Mouse (Mus musculus): ENCODE measurements around the gene Gm7073.

Gm7073 gene

GRCm38 (mm10) chrX:60539149-60539548 is at the start of gene Gm7073:
Gene Gm7073, minus strand, starts transcription at chrX:60539249.
- no peak for DNase-seq (ENCODE audit: low spot score)

- no peak for DNase-seq (ENCODE audit: low spot score)
These were observed 31.5 kb upstream of the Gm7073 start for GRCm38 (mm10) chrX:60570539-60570938.

- no peak for DNase-seq (ENCODE audit: low spot score)
These were observed 30.0 kb upstream of the Gm7073 start for GRCm38 (mm10) chrX:60569047-60569446.

- no peak for DNase-seq (ENCODE audit: low spot score)
These were observed 16.2 kb upstream of the Gm7073 start for GRCm38 (mm10) chrX:60555242-60555641.

GRCm38 (mm10) chrX:60547444-60548304 is 8.6 kb upstream of the Gm7073 start:
- no peak for DNase-seq (ENCODE audit: low spot score)

- DNase-seq (ENCODE audit: low spot score), result no peak
These were observed 8.0 kb upstream of the Gm7073 start for GRCm38 (mm10) chrX:60547098-60547443.

- DNase-seq (ENCODE audit: low spot score), result no peak
These were observed 6.9 kb upstream of the Gm7073 start for GRCm38 (mm10) chrX:60545906-60546305.

- no peak for DNase-seq (ENCODE audit: low spot score)
These were observed 6.4 kb upstream of the Gm7073 start for GRCm38 (mm10) chrX:60545444-60545843.

GRCm38 (mm10) chrX:60544098-60544497 is 5.0 kb upstream of the Gm7073 start:
- no peak for DNase-seq (ENCODE audit: low spot score)

- DNase-seq (ENCODE audit: low spot score), result no peak
These were observed 3.9 kb upstream of the Gm7073 start for GRCm38 (mm10) chrX:60542901-60543300.

GRCm38 (mm10) chrX:60503995-60504394 is 35.1 kb downstream of the Gm7073 start:
- peak; percentile 2 for DNase-seq (ENCODE audit: low spot score)

- no peak for DNase-seq (ENCODE audit: low spot score)
These were observed 41.3 kb downstream of the Gm7073 start for GRCm38 (mm10) chrX:60497750-60498149.

- no peak for DNase-seq (ENCODE audit: low spot score)
These were observed 43.7 kb downstream of the Gm7073 start for GRCm38 (mm10) chrX:60495308-60495707.

GRCm38 (mm10) chrX:60463786-60464185 is 75.3 kb downstream of the Gm7073 start:
- no peak for DNase-seq (ENCODE audit: low spot score)

- no peak for DNase-seq (ENCODE audit: low spot score)
These were observed 124.4 kb downstream of the Gm7073 start for GRCm38 (mm10) chrX:60414563-60415111.

- DNase-seq (ENCODE audit: low spot score), result no peak
These were observed 133.4 kb downstream of the Gm7073 start for GRCm38 (mm10) chrX:60405681-60406080.

GRCm38 (mm10) chrX:60404668-60405044 is 134.4 kb downstream of the Gm7073 start:
- peak; percentile 60 for DNase-seq (ENCODE audit: low spot score)

GRCm38 (mm10) chrX:60403764-60404667 is 135.0 kb downstream of the Gm7073 start:
- no peak for DNase-seq (ENCODE audit: low spot score)

- DNase-seq (ENCODE audit: low spot score), result no peak
These were observed 135.8 kb downstream of the Gm7073 start for GRCm38 (mm10) chrX:60403062-60403763.

- no peak for DNase-seq (ENCODE audit: low spot score)
These were observed 144.8 kb downstream of the Gm7073 start for GRCm38 (mm10) chrX:60394292-60394691.

GRCm38 (mm10) chrX:60386852-60387251 is 152.2 kb downstream of the Gm7073 start:
- DNase-seq (ENCODE audit: low spot score), result no peak
